Comparison of ENCODE assay signal across 19 mouse cellular contexts in the genomic region with DNA sequence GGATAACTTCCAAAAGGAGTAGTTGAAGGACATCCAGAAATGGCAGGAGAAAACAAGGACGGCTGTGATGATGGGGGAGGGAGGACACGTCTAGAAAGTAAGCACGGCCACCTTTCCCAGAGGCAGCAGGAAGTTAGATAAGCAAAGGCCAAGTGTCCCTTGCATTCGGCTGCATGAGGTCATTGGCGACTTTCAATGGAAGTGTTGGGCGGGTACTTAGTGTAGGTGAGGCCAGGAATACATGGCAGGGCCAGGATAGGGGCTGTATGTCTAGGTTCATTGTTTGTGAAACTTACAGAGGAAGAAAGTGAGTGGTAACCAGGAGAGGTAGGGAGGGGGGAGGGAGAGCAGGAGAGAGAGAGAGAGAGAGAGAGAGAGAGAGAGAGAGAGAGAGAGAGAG.
"Had no signal": no experiment of that assay in that cellular context is flagged by ENCODE, and none has a peak within 500 bp of the region (broad histone marks: within the 10 kb centered on the region; RNA-seq: fewer than 3 reads in every experiment).

No protein-coding gene starts in this region.

- H3K27me3 ChIP-seq: midbrain, embryonic 12.5 days; neural tube, embryonic 13.5 days; neural tube, embryonic 15.5 days had no signal

- H3K36me3 ChIP-seq: midbrain, embryonic 10.5 days; midbrain, embryonic 12.5 days; neural tube, embryonic 13.5 days; neural tube, embryonic 15.5 days had no signal

- H3K4me2 ChIP-seq: lung, embryonic 14.5 days; midbrain, embryonic 12.5 days; neural tube, embryonic 13.5 days; neural tube, embryonic 15.5 days had no signal

- H3K4me3 ChIP-seq: midbrain, embryonic 10.5 days; midbrain, embryonic 12.5 days; myocyte; neural tube, embryonic 13.5 days; neural tube, embryonic 15.5 days had no signal

- H3K9ac ChIP-seq: lung, embryonic 14.5 days; midbrain, embryonic 12.5 days; neural tube, embryonic 13.5 days; neural tube, embryonic 15.5 days had no signal

- DNase-seq: lung, adult 18-20 months; lung, embryonic 14.5 days; lung, postnatal 10 days; lung, postnatal 4 days; midbrain, embryonic 14.5 days; retina, postnatal 1 day; right cerebral cortex, adult 18-20 months; right cerebral cortex, postnatal 25 days; right cerebral cortex, postnatal 4 days; spleen, adult 18-20 months; thymus, adult 2 months; thymus, postnatal 25 days; thymus, postnatal 4 days had no signal

- ATAC-seq: midbrain, embryonic 16.5 days had no signal

- H3K9me3 ChIP-seq: midbrain, embryonic 10.5 days; midbrain, embryonic 12.5 days; neural tube, embryonic 13.5 days; neural tube, embryonic 15.5 days had no signal

- H3K27ac ChIP-seq: midbrain, embryonic 10.5 days; midbrain, embryonic 12.5 days; neural tube, embryonic 13.5 days; neural tube, embryonic 15.5 days had no signal

- H3K4me1 ChIP-seq: midbrain, embryonic 10.5 days had no signal
